Mouse (Mus musculus) G1E-ER4 (cell line): ENCODE data around the gene Vmn1r218. TPM values are rescaled to one million over a fixed set of nuclear protein-coding genes. Genes with fewer than 3 reads are reported as not detected.
"Not testable (repeated sequence)": the region's sequence is repeated elsewhere in the genome, so short reads cannot be mapped to it uniquely, and the experiment has no call there.

Experiments used
- GATA1 ChIP-seq: IDR thresholded peaks from one replicate; pipeline ENCODE4 v1.8.0; 2012; ENCODE audit warnings: low read length, inconsistent platforms
- polyA plus RNA-seq: library from polyadenylated mRNA; stranded (reverse); fragments of >175 nt; gene quantifications from 2 replicates; pipeline ENCODE4 v1.2.3, GENCODE M21; 2012

Gene Vmn1r218
- polyA plus RNA-seq: not detected in 2 replicates

DNA sequence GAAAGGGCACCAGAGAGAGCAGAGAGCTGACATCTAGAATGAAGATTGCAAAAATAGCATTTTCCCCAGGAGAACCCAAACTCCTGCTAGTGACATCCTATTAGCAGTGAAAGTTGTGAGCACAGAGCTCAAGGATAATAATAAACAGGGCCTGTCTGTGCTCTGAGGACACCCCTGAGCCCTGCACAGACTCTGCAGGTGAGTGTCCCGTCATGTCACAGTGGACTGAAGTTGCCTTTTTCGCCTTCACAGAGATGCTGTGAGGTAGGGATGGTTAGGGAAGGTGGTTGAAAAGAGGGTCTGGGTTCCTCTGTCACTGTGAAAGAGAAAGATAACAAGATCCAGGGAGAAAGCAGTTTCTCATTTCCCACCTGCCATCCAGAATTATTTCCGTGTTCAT is at the start of gene Vmn1r218:
Gene Vmn1r218 (plus strand): TSS at position 57 of the 400 bp plus-strand sequence.
- TF ChIP-seq GATA1: no peak

DNA sequence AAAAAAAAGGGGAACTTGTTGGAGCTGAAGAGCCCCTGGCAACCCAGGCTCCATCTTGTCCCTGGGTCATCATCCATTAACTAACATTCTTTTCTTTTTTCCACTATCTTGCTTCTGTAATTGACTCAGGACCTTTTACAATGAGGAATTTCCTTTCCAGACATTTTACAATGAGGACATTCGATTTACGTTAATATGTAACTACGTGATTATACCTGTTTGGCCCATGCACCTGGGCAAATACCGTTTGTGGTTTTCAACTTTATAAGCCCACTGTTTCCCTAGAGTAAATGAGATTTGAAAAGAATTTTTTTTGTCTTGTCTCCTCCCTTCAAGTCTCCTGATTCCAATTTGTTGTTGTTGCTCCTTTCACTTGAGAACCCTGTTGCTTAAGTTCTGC is 38.6 kb upstream of the Vmn1r218 start:
- TF ChIP-seq GATA1: no peak

DNA sequence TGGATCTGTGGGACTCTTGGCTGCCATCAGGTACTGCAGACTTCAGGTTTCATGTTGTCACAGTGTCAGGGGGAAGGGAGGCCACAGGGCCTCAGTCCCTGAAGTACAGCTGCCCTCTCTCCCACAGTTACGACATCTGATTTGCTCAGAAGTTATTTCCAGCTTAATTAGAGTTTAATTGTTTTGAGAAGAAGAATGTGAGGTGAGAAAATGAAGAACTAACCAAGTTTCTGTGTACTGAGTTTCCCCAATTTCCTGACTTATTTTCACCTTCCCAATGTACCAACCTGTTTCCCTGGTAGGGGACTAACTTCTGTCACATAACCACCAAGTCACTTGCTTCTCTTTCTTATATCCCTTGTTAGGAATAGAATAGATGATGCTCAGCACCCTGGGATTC is 14.8 kb upstream of the Vmn1r218 start, which contains the start of gene Vmn1r217:
Gene Vmn1r217 (minus strand): TSS at position 101 of the 400 bp plus-strand sequence.
- not testable (repeated sequence) for TF ChIP-seq GATA1

DNA sequence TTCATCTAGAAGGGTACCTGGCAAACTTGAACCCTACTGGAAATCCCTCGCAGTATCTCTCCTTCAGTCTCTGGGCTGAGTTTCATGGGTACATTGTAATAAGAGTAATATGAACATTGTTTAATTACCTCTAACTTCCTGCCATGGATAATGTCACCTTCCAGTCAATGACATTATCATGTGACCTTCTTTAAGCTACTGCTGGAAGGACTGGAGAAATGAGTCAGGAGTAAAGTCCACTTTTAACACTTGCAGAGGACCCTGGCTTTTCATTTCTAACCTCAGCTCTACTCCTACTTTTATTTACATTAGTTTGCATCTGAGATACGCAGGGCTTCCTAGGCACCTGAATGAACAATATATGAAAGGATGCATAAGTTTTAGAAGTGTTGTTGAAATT is 12.3 kb upstream of the Vmn1r218 start:
- TF ChIP-seq GATA1: no peak

DNA sequence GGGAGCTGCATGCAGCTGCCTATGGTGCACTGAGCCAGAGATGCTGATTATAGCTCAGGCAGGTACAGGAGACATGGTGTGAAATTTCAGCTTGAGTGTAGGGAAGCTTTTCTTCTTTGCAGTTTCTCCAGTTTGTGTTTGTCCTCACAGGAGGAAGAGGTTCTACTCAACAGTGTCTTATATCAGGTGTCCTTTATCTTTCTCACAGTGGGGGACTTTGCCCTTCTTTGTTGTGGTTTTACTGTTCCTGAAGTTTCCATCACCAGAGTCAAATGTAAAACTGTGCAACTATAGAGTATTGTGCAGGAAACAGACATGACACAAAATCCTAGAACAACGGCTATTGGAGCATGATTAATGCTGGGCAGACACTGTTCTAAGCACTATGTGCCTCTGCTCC is 546 bp downstream of the Vmn1r218 start:
- no peak for TF ChIP-seq GATA1

DNA sequence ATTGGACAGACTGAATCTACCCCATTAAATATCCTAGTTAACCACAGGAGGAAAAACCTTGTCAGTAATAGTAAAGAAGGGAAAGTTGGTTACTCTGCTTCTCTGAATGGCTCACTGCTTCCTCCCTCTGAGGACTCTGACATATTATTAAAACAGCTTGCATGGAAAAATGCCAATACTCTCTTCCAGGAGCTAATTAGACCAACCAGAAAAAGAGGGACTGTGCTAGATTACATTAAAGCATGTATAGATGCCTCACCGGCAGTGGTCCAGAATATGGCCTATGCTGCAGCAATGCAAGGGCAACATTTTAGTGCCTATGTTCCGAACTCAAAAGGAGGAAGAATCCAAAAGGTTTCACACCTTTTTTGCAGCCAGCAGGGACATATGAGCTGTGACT is 5.9 kb downstream of the Vmn1r218 start:
- TF ChIP-seq GATA1: no peak

DNA sequence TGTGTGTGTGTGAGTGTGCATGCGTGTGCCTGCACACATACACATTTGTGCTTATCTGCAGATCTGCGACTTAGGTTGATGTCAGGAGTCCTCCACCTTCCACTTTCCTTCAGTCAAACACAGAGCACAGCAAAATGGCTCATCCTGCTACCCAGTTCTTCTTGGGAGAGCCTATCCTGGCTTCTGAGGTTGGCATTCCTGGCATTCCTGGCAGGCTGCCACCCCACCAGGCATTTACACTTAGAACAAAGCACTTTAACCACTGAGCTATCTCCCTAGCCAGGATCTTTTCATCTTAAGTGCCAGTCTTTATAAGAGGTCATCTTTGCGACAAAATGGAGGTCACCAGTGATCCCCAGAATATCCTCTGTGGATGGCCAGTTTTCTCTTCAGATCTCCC is 24.9 kb downstream of the Vmn1r218 start:
- no peak for TF ChIP-seq GATA1

DNA sequence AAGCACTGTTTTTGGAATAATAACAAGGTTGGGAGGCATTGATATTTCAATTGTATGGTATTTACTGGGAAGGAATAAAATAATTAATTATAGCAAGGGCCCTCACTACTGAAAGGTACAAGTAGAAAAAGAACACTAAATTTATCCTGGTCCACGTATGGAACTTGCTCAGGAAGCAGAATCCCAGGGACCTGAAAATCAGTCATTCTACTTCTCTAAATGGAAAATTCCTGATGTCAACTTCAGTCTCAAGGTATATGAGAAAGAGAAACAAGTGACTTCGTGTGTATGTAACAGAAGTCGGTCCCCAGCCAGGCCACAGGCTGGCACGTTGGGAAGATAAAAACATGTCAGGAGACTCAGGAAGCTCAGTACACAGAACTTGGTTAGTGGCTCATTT is 26.1 kb downstream of the Vmn1r218 start, which contains the start of gene Vmn1r219:
Gene Vmn1r219 (plus strand): TSS at position 301 of the 400 bp plus-strand sequence.
- no peak for TF ChIP-seq GATA1

DNA sequence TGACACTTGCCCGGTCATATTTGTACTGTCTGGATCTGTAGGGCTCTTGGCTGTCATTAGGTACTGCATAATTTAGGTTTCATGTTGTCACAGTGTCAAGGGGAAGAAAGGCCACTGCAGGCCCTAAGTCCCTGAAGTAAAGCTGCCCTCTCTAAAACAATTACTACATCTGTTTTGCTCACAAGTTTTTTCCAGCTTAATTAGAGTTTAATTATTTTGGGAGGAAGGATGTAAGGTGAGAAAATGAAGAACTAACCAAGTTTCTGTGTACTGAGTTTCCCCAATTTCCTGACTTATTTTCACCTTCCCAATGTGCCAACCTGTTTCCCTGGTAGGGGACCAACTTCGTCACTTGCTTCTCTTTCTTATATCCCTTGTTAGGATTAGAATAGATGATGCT is 54.9 kb downstream of the Vmn1r218 start, which contains the start of gene Vmn1r220:
Gene Vmn1r220 (minus strand): TSS at position 101 of the 400 bp plus-strand sequence.
- no peak for TF ChIP-seq GATA1

Other genes with a start within 250 kb of the Vmn1r218 start
- not detected in 2 replicates for gene Vmn1r212, start 248.9 kb upstream of the Vmn1r218 start, polyA plus RNA-seq
- not detected in 2 replicates for gene Vmn1r213, start 125.5 kb upstream of the Vmn1r218 start, polyA plus RNA-seq
- gene Vmn1r214, start 102.7 kb upstream of the Vmn1r218 start, polyA plus RNA-seq: not detected in 2 replicates
- gene Vmn1r215, start 65.1 kb upstream of the Vmn1r218 start, polyA plus RNA-seq: not detected in 2 replicates
- gene Vmn1r217, start 14.9 kb upstream of the Vmn1r218 start, polyA plus RNA-seq: not detected in 2 replicates
- gene Vmn1r219, start 26.2 kb downstream of the Vmn1r218 start, polyA plus RNA-seq: not detected in 2 replicates
- not detected in 2 replicates for gene Vmn1r220, start 54.8 kb downstream of the Vmn1r218 start, polyA plus RNA-seq
- not detected in 2 replicates for gene Vmn1r221, start 81.0 kb downstream of the Vmn1r218 start, polyA plus RNA-seq
- gene Vmn1r222, start 102.8 kb downstream of the Vmn1r218 start, polyA plus RNA-seq: not detected in 2 replicates
- not detected in 2 replicates for gene Vmn1r223, start 114.0 kb downstream of the Vmn1r218 start, polyA plus RNA-seq
- 0.73 and 0.85 TPM in 2 replicates for gene Zfp322a, start 236.1 kb downstream of the Vmn1r218 start, polyA plus RNA-seq